Mouse (Mus musculus): ENCODE measurements around the gene Kif21b.

- TF ChIP-seq CTCF (IDR thresholded peaks at IDR 0.05) (peak; percentile 91), POLR2A (IDR thresholded peaks at IDR 0.05; ENCODE audit: insufficient read depth, low read depth, low read length) (no peak), EP300 (IDR thresholded peaks at IDR 0.05; ENCODE audit: insufficient read depth, low read depth, low read length) (peak; percentile 73)
Observed at GRCm38 (mm10) chr1:136170109-136170508, 38.9 kb downstream of the Kif21b start.

All from heart, adult 2 months (tissue).